Mouse (Mus musculus): ENCODE measurements around the gene Taar7a.

- TF ChIP-seq POLR2A (IDR thresholded peaks at IDR 0.05; ENCODE audit: low read depth, low read length) (no peak), CTCF (IDR thresholded peaks at IDR 0.05; ENCODE audit: extremely low read depth, insufficient read length, insufficient replicate concordance, low read depth, low read length) (no peak)
Observed at GRCm38 (mm10) chr10:23959071-23959470, 34.2 kb downstream of the Taar7a start.

Measured in small intestine, adult 2 months (tissue).